Mouse (Mus musculus): ENCODE measurements at regions not wholly inside any gene's neighbourhood (a gene's known extent, or its start where the extent isn't known, plus 50 kb on each side); places are given as distances from the start of the nearest gene placed in this dataset.

DNA sequence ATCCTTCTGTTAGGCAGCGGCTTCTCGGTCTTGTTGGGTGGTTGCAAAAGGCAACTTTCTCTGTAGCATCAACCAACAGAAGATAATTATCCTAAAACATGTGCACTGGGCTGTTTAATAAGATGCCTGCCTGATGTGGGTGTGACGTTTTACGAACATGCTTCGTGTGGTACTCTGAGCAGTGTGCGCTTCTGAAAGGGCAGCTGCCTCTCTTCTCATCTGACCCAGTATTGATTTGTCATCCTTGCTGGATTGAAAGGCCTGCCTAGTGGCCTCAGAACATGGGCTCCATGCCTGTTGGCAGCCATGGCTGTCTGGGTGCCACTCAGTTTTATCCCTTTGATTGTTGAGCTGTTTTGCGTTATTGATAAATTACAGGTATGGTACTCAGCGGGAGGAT lies 167.4 kb downstream of the Brms1l start:
- TF ChIP-seq POLR2A (IDR thresholded peaks at IDR 0.05; ENCODE audit: borderline replicate concordance, insufficient read depth, low read length) (no peak), CTCF (IDR thresholded peaks at IDR 0.05; ENCODE audit: borderline replicate concordance, insufficient read depth, low read depth, low read length) (no peak)

Measured in cerebellum, adult 2 months (tissue).